Mouse (Mus musculus) brown adipose tissue, adult 24 weeks (tissue): ENCODE measurements around the gene Adh5. TPM values are rescaled to one million over a fixed set of nuclear protein-coding genes. Genes with fewer than 3 reads are reported as not detected.

Source experiments
- polyA plus RNA-seq: library from polyadenylated mRNA; stranded (reverse); fragments of >200 nt; gene quantifications from 2 replicates; pipeline ENCODE4 v1.2.4, GENCODE M21; 2012; ENCODE audit not compliant: missing spikeins, insufficient read depth, insufficient read length

Adh5 gene
- polyA plus RNA-seq, 1 experiment: 120 TPM

Other genes starting within 250 kb of the Adh5 start
- not detected in 2 replicates for gene 4930579F01Rik, start 249.3 kb upstream of the Adh5 start, polyA plus RNA-seq
- gene Adh7, start 225.3 kb upstream of the Adh5 start, polyA plus RNA-seq: 0.83 and 1.2 TPM in 2 replicates
- 171 and 175 TPM in 2 replicates for gene Adh1, start 182.1 kb upstream of the Adh5 start, polyA plus RNA-seq
- not detected in 2 replicates for gene Adh6a, start 129.8 kb upstream of the Adh5 start, polyA plus RNA-seq
- 1.1 and 2.4 TPM in 2 replicates for gene Adh6b, start 101.3 kb upstream of the Adh5 start, polyA plus RNA-seq
- 2.5 TPM in 2 replicates for gene Adh4, start 27.6 kb upstream of the Adh5 start, polyA plus RNA-seq
- 21.0 and 21.7 TPM in 2 replicates for gene Metap1, start 46.4 kb downstream of the Adh5 start, polyA plus RNA-seq
- gene Eif4e, start 83.1 kb downstream of the Adh5 start, polyA plus RNA-seq: 128 and 136 TPM in 2 replicates